Mouse (Mus musculus) E14TG2a.4 (cell line): Measurements from ENCODE around the gene Htt.

ENCODE experiments used
- H3K27me3 ChIP-seq: 2 replicates; pipeline ENCODE4 v1.6.1; 2014; ENCODE audit warnings: low read length, control low read depth; ENCODE audit not compliant: insufficient read depth
- H3K36me3 ChIP-seq: 2 replicates; pipeline ENCODE4 v1.6.1; 2014; ENCODE audit warnings: low read length, control low read depth; ENCODE audit not compliant: insufficient read depth
- H3K4me1 ChIP-seq: replicated peaks from 2 replicates; pipeline ENCODE4 v1.6.1; 2014; ENCODE audit warnings: low read depth, low read length, control low read depth
- H3K4me3 ChIP-seq: replicated peaks from 2 replicates; pipeline ENCODE4 v1.5.1; 2014; ENCODE audit warnings: mild to moderate bottlenecking, low read length
- H3K9me3 ChIP-seq: 2 replicates; pipeline ENCODE4 v1.6.1; 2014; ENCODE audit warnings: low read length, control low read depth
- CTCF ChIP-seq: conservative IDR thresholded peaks from 2 replicates; pipeline ENCODE4 v1.5.1; 2014; ENCODE audit warnings: low read length
- NANOG ChIP-seq: IDR thresholded peaks from 2 replicates; pipeline ENCODE4 v1.6.1; 2014; ENCODE audit warnings: borderline replicate concordance, low read length, mixed read lengths
- POU5F1 ChIP-seq: IDR thresholded peaks from 2 replicates; pipeline ENCODE4 v1.6.1; 2014; ENCODE audit warnings: low read length, borderline replicate concordance

Htt gene

GRCm38 (mm10) chr5:34771818-34772217, 10.3 kb downstream of the Htt start:
- Histone ChIP-seq H3K4me1 (peaks cover 2% of the 10 kb centered on the region; the same call in 1 of the 2 replicates), H3K27me3 (no peaks in the 10 kb centered on the region), H3K9me3 (no peaks in the 10 kb centered on the region), H3K4me3 (no peak overlapping the region), H3K36me3 (no peaks in the 10 kb centered on the region)
- TF ChIP-seq CTCF (no peak), POU5F1 (no peak), NANOG (no peak)

- H3K4me3 ChIP-seq, result no peak overlapping the region
- H3K4me1 ChIP-seq, result peaks cover 2% of the 10 kb centered on the region; the same call in 1 of the 2 replicates
- TF ChIP-seq CTCF (no peak), NANOG (no peak), POU5F1 (no peak)
- H3K27me3 ChIP-seq, result no peaks in the 10 kb centered on the region
- no peaks in the 10 kb centered on the region for H3K36me3 ChIP-seq
- H3K9me3 ChIP-seq, result no peaks in the 10 kb centered on the region
These were observed 11.2 kb downstream of the Htt start for GRCm38 (mm10) chr5:34772696-34773245.

GRCm38 (mm10) chr5:34773392-34773791, 11.9 kb downstream of the Htt start:
- Histone ChIP-seq H3K27me3 (no peaks in the 10 kb centered on the region), H3K4me1 (peaks cover 2% of the 10 kb centered on the region; the same call in 1 of the 2 replicates), H3K36me3 (no peaks in the 10 kb centered on the region), H3K4me3 (no peak overlapping the region), H3K9me3 (no peaks in the 10 kb centered on the region)
- no peak for TF ChIP-seq POU5F1
- TF ChIP-seq NANOG, result no peak
- no peak for TF ChIP-seq CTCF

- H3K4me1 ChIP-seq, result peaks cover under 1% of the 10 kb centered on the region; the same call in 1 of the 2 replicates
- TF ChIP-seq NANOG, result no peak
- no peak for TF ChIP-seq CTCF
- TF ChIP-seq POU5F1, result no peak
- H3K4me3 ChIP-seq, result no peak overlapping the region
- peaks cover 27% of the 10 kb centered on the region for H3K36me3 ChIP-seq
- no peaks in the 10 kb centered on the region for H3K27me3 ChIP-seq
- no peaks in the 10 kb centered on the region for H3K9me3 ChIP-seq
These were observed 23.5 kb downstream of the Htt start for GRCm38 (mm10) chr5:34785027-34785426.

- no peak for TF ChIP-seq CTCF
- TF ChIP-seq POU5F1, result no peak
- no peak for TF ChIP-seq NANOG
- Histone ChIP-seq H3K27me3 (no peaks in the 10 kb centered on the region), H3K36me3 (peaks cover 53% of the 10 kb centered on the region), H3K4me1 (no peaks in the 10 kb centered on the region), H3K9me3 (no peaks in the 10 kb centered on the region), H3K4me3 (no peak overlapping the region)
These were observed 29.6 kb downstream of the Htt start for GRCm38 (mm10) chr5:34791141-34791540.

GRCm38 (mm10) chr5:34800292-34800953, 38.9 kb downstream of the Htt start:
- Histone ChIP-seq H3K27me3 (no peaks in the 10 kb centered on the region), H3K9me3 (no peaks in the 10 kb centered on the region), H3K4me1 (no peaks in the 10 kb centered on the region), H3K36me3 (peaks cover 64% of the 10 kb centered on the region), H3K4me3 (no peak overlapping the region)
- TF ChIP-seq NANOG (no peak), CTCF (no peak), POU5F1 (no peak)

- no peaks in the 10 kb centered on the region for H3K4me1 ChIP-seq
- H3K27me3 ChIP-seq, result no peaks in the 10 kb centered on the region
- peaks cover 59% of the 10 kb centered on the region for H3K36me3 ChIP-seq
- H3K4me3 ChIP-seq, result no peak overlapping the region
- no peaks in the 10 kb centered on the region for H3K9me3 ChIP-seq
- peak; percentile 43 for TF ChIP-seq CTCF
- TF ChIP-seq POU5F1, result no peak
These were observed 44.5 kb downstream of the Htt start for GRCm38 (mm10) chr5:34806038-34806437.

- Histone ChIP-seq H3K27me3 (no peaks in the 10 kb centered on the region), H3K36me3 (peaks cover 69% of the 10 kb centered on the region), H3K4me3 (no peak overlapping the region), H3K4me1 (peaks cover 4% of the 10 kb centered on the region; the same call in 1 of the 2 replicates), H3K9me3 (no peaks in the 10 kb centered on the region)
- TF ChIP-seq NANOG, result no peak
- TF ChIP-seq CTCF, result no peak
- no peak for TF ChIP-seq POU5F1
These were observed 61.0 kb downstream of the Htt start for GRCm38 (mm10) chr5:34822431-34823149.

GRCm38 (mm10) chr5:34854079-34854478, 92.5 kb downstream of the Htt start:
- no peaks in the 10 kb centered on the region for H3K4me1 ChIP-seq
- peaks cover 47% of the 10 kb centered on the region for H3K36me3 ChIP-seq
- H3K9me3 ChIP-seq, result no peaks in the 10 kb centered on the region
- TF ChIP-seq POU5F1, result no peak
- no peak for TF ChIP-seq NANOG
- TF ChIP-seq CTCF, result no peak
- H3K4me3 ChIP-seq, result no peak overlapping the region
- no peaks in the 10 kb centered on the region for H3K27me3 ChIP-seq
